Mouse (Mus musculus) monocyte, adult 2 months (primary cell): Measurements from ENCODE around the gene Actg1.
"Not testable (repeated sequence)": the region's sequence is repeated elsewhere in the genome, so short reads cannot be mapped to it uniquely, and the experiment has no call there.

Experiments used
- DNase-seq, 2 experiments: peaks; one replicate each; pipeline ENCODE4 v3.0.0; 2022; ENCODE audit warnings: low spot score in 2 of 2, low read depth in 1 of 2

The Actg1 gene

GRCm38 (mm10) chr11:120361295-120361694, 13.0 kb upstream of the Actg1 start, which contains the start of gene Fscn2:
TSS of gene Fscn2 (plus strand) at chr11:120361534.
- no peak for DNase-seq

- DNase-seq: no peak
These were observed 12.4 kb upstream of the Actg1 start for GRCm38 (mm10) chr11:120360755-120361154.

- no peak for DNase-seq
These were observed 11.7 kb upstream of the Actg1 start for GRCm38 (mm10) chr11:120360062-120360461.

- no peak for DNase-seq
These were observed 11.0 kb upstream of the Actg1 start for GRCm38 (mm10) chr11:120359391-120359790.

GRCm38 (mm10) chr11:120357791-120358401, 9.6 kb upstream of the Actg1 start:
- no peak for DNase-seq

- DNase-seq: no peak
These were observed 8.6 kb upstream of the Actg1 start for GRCm38 (mm10) chr11:120356900-120357299.

- no peak for DNase-seq
These were observed 8.0 kb upstream of the Actg1 start for GRCm38 (mm10) chr11:120356319-120356840.

- DNase-seq: no peak
These were observed 7.1 kb upstream of the Actg1 start for GRCm38 (mm10) chr11:120355277-120356039.

GRCm38 (mm10) chr11:120354304-120355276, 6.2 kb upstream of the Actg1 start:
- DNase-seq: no peak

GRCm38 (mm10) chr11:120353500-120354303, 5.4 kb upstream of the Actg1 start:
- DNase-seq: peak; percentile 96

- no peak for DNase-seq
These were observed 4.4 kb upstream of the Actg1 start for GRCm38 (mm10) chr11:120352571-120353290.

- DNase-seq: not testable (repeated sequence)
These were observed 3.7 kb upstream of the Actg1 start for GRCm38 (mm10) chr11:120352093-120352350.

- DNase-seq: no peak
These were observed 3.1 kb upstream of the Actg1 start for GRCm38 (mm10) chr11:120351250-120352092.

GRCm38 (mm10) chr11:120350711-120351110, 2.4 kb upstream of the Actg1 start:
- no peak for DNase-seq

GRCm38 (mm10) chr11:120349986-120350702, 1.8 kb upstream of the Actg1 start:
- DNase-seq: peak; percentile 81 to 83

GRCm38 (mm10) chr11:120349371-120349985, 1.1 kb upstream of the Actg1 start:
- DNase-seq: no peak

GRCm38 (mm10) chr11:120348684-120349370, 485 bp upstream of the Actg1 start:
- peak in 1 of 2 experiments; percentile 74 for DNase-seq
